Mouse (Mus musculus) liver, embryonic 14.5 days (tissue): ENCODE measurements around the gene Carm1.

Experiments used
- CTCF ChIP-seq: IDR thresholded peaks from 2 replicates; pipeline ENCODE4 v1.5.1; 2016; ENCODE audit warnings: antibody characterized with exemption, low read depth, control low read depth
- EP300 ChIP-seq: IDR thresholded peaks from 2 replicates; pipeline ENCODE4 v1.6.1; 2016; ENCODE audit warnings: antibody characterized with exemption, low read depth

DNA sequence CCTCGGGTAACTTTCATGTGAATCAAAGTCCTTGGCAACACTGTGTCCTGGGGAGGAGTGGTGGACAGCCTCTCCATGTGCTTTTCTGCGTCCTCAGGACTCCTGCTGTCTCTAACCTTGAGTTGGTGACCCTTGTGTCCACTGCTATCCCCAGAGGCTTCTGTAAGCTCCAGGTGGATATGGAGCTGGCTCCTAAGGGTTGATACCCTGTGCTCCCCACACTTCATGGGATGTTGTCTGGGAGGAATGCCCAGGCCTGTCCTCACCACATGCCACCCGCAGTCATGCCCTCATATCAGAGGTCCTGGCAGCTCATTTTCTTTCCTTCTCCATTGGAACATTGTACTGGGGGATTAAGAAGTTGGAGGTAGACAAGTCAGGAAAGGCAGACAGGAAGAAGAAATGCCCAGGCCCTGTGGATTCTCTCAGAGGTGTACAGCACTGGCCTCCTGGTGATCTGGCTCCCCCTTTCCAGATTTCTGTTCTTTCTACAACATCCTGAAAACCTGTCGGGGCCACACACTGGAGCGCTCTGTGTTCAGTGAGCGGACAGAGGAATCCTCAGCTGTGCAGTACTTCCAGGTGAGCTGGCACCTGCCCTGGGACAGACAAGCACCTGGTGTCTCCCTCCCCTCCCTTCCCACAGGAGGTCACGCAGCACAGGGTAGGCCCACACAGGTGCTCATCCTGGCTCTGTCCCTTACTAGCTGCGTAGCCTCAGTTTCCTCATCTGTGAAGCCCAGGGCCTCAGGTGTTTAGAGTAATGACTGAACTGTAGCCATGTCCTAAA, 27.5 kb downstream of the Carm1 start:
- TF ChIP-seq CTCF (no peak), EP300 (no peak)
